Mouse (Mus musculus) cerebellum, adult 2 months (tissue): Measurements from ENCODE around the gene Tsga10. TPM values are rescaled to one million over a fixed set of nuclear protein-coding genes. Genes with fewer than 3 reads are reported as not detected.

ENCODE experiments used
- DNase-seq, 2 experiments: peaks; one replicate each; pipeline ENCODE4 v3.0.0; 2021
- H3K27ac ChIP-seq: fragments of 200-500 bp; 2 replicates; pipeline ENCODE4 v1.5.1; 2012; ENCODE audit warnings: low read length, control low read depth, inconsistent platforms; ENCODE audit not compliant: insufficient read depth
- H3K27me3 ChIP-seq: fragments of 200-500 bp; 2 replicates; pipeline ENCODE4 v1.6.1; 2012; ENCODE audit warnings: inconsistent platforms, mild to moderate bottlenecking, low read length, moderate library complexity; ENCODE audit not compliant: control insufficient read depth, insufficient read depth
- H3K4me1 ChIP-seq: fragments of 200-500 bp; 2 replicates; pipeline ENCODE4 v1.6.1; 2011; ENCODE audit warnings: low read length; ENCODE audit not compliant: control insufficient read depth, insufficient read depth
- H3K4me3 ChIP-seq: fragments of 200-500 bp; replicated peaks from 2 replicates; pipeline ENCODE3; 2011; ENCODE audit warnings: mild to moderate bottlenecking, low read depth, low read length, control low read depth; ENCODE audit not compliant: insufficient read depth
- CTCF ChIP-seq: fragments of 200-500 bp; IDR thresholded peaks from 2 replicates; pipeline ENCODE4 v1.5.1; 2011; ENCODE audit warnings: low read depth, mild to moderate bottlenecking, control low read depth, low read length, moderate library complexity, borderline replicate concordance; ENCODE audit not compliant: insufficient read depth
- POLR2A ChIP-seq: fragments of 200-500 bp; IDR thresholded peaks from 2 replicates; pipeline ENCODE4 v1.6.1; 2011; ENCODE audit warnings: low read length, control low read depth, borderline replicate concordance; ENCODE audit not compliant: insufficient read depth
- WGBS: fragments of 180-500 bp; shearing (Covaris S2); methylation state at CpG from one replicate; pipeline ENCODE4 v1.1.7; 2018; 5-methylcytosine and 5-hydroxymethylcytosine counted together
- polyA plus RNA-seq: library from polyadenylated mRNA; depleted of rRNA; stranded (reverse); fragments of >200 nt; gene quantifications from 2 replicates; pipeline ENCODE4 v1.2.3, GENCODE M21; 2012

Tsga10 gene
- polyA plus RNA-seq, 1 experiment: 7.3 TPM

GRCm38 (mm10) chr1:37884451-37884850 is 18.2 kb upstream of the Tsga10 start:
- H3K27me3 ChIP-seq: no peaks in the 10 kb centered on the region
- 77% methylated on average over 4 of the region's 4 CpGs for WGBS
- 0 out of 2 replicates have a peak, but pooled peaks cover 3% of the 10 kb centered on the region for H3K4me1 ChIP-seq
- H3K4me3 ChIP-seq: no peak overlapping the region
- H3K27ac ChIP-seq: no peak overlapping the region
- TF ChIP-seq POLR2A (no peak), CTCF (no peak)
- no peak for DNase-seq

GRCm38 (mm10) chr1:37883411-37883810 is 17.2 kb upstream of the Tsga10 start:
- no peak overlapping the region for H3K27ac ChIP-seq
- no peaks in the 10 kb centered on the region for H3K4me1 ChIP-seq
- DNase-seq: no peak
- H3K27me3 ChIP-seq: no peaks in the 10 kb centered on the region
- no peak overlapping the region for H3K4me3 ChIP-seq
- 92% methylated on average over 4 of the region's 4 CpGs for WGBS
- TF ChIP-seq CTCF: no peak
- no peak for TF ChIP-seq POLR2A

- no peak overlapping the region for H3K4me3 ChIP-seq
- no peaks in the 10 kb centered on the region for H3K27me3 ChIP-seq
- 74% methylated on average over 13 of the region's 13 CpGs for WGBS
- no peak for DNase-seq
- H3K4me1 ChIP-seq: no peaks in the 10 kb centered on the region
- TF ChIP-seq POLR2A: no peak
- no peak for TF ChIP-seq CTCF
- no peak overlapping the region for H3K27ac ChIP-seq
These were observed 11.7 kb upstream of the Tsga10 start for GRCm38 (mm10) chr1:37877736-37878460.

GRCm38 (mm10) chr1:37873157-37873556 is 6.9 kb upstream of the Tsga10 start:
- H3K27me3 ChIP-seq: no peaks in the 10 kb centered on the region
- no peak for DNase-seq
- no peak overlapping the region for H3K4me3 ChIP-seq
- no peaks in the 10 kb centered on the region for H3K4me1 ChIP-seq
- no peak for TF ChIP-seq CTCF
- H3K27ac ChIP-seq: no peak overlapping the region
- 94% methylated on average over 4 of the region's 4 CpGs for WGBS

GRCm38 (mm10) chr1:37872131-37873067 is 6.2 kb upstream of the Tsga10 start:
- WGBS: 4% methylated on average over 33 of the region's 33 CpGs
- Histone ChIP-seq H3K27me3 (no peaks in the 10 kb centered on the region), H3K4me1 (no peaks in the 10 kb centered on the region), H3K27ac (no peak overlapping the region; the same call in 1 of the 2 replicates), H3K4me3 (peak overlapping the region; percentile 69)
- DNase-seq: peak; percentile 78 to 80
- peak; percentile 40; the same call in 1 of the 2 replicates for TF ChIP-seq POLR2A
- TF ChIP-seq CTCF: no peak

GRCm38 (mm10) chr1:37871704-37872103 is 5.5 kb upstream of the Tsga10 start, which contains the start of gene Lipt1:
Gene Lipt1, plus strand, starts transcription at chr1:37871738.
- peak within 1 kb of the TSS; percentile 69 for H3K4me3 ChIP-seq
- H3K27ac ChIP-seq: peak within 1 kb of the TSS; percentile 48
- H3K4me1 ChIP-seq: no peaks in the 10 kb centered on the region
- TF ChIP-seq POLR2A (no peak), CTCF (no peak)
- 8% methylated on average over 7 of the region's 7 CpGs for WGBS
- peak in 1 of 2 experiments; percentile 40 for DNase-seq
- H3K27me3 ChIP-seq: no peaks in the 10 kb centered on the region

- H3K4me3 ChIP-seq: no peak overlapping the region
- TF ChIP-seq POLR2A (no peak), CTCF (no peak)
- H3K27ac ChIP-seq: no peak overlapping the region
- no peaks in the 10 kb centered on the region for H3K4me1 ChIP-seq
- H3K27me3 ChIP-seq: no peaks in the 10 kb centered on the region
- no peak for DNase-seq
- 50% methylated on average over 2 of the region's 2 CpGs for WGBS
These were observed 3.1 kb upstream of the Tsga10 start for GRCm38 (mm10) chr1:37869362-37869761.
